Mouse (Mus musculus): Measurements from ENCODE around the gene Anapc4. TPM values are rescaled to one million over a fixed set of nuclear protein-coding genes. Genes with fewer than 3 reads are reported as not detected.

The Anapc4 gene
- polyA plus RNA-seq, 1 experiment, result 67.2 TPM

GRCm38 (mm10) chr5:52844319-52844718 is 10.5 kb downstream of the Anapc4 start:
- Histone ChIP-seq H3K4me3 (ENCODE audit: low read depth, low read length) (no peak overlapping the region), H3K9ac (ENCODE audit: low read depth, poor library complexity, severe bottlenecking) (no peak overlapping the region), H3K36me3 (ENCODE audit: control insufficient read depth, insufficient read depth, low read length, poor library complexity, severe bottlenecking) (peaks cover 13% of the 10 kb centered on the region), H3K4me1 (ENCODE audit: control insufficient read depth, insufficient read depth, low read length) (no peaks in the 10 kb centered on the region), H3K27me3 (ENCODE audit: control insufficient read depth, insufficient read depth, low read length, poor library complexity, severe bottlenecking) (no peaks in the 10 kb centered on the region), H3K27ac (ENCODE audit: insufficient read depth, low read length) (no peak overlapping the region), H3K9me3 (replicated peaks; ENCODE audit: control insufficient read depth, insufficient read depth, low read length, poor library complexity, severe bottlenecking) (no peaks in the 10 kb centered on the region)
- no peak for TF ChIP-seq EP300 (IDR thresholded peaks at IDR 0.05; ENCODE audit: insufficient read depth, low read depth, low read length)
- TF ChIP-seq POLR2A (IDR thresholded peaks at IDR 0.05; ENCODE audit: insufficient read depth, low read length), result no peak
- no peak for TF ChIP-seq CTCF (IDR thresholded peaks at IDR 0.05; ENCODE audit: low read depth, low read length)

DNA sequence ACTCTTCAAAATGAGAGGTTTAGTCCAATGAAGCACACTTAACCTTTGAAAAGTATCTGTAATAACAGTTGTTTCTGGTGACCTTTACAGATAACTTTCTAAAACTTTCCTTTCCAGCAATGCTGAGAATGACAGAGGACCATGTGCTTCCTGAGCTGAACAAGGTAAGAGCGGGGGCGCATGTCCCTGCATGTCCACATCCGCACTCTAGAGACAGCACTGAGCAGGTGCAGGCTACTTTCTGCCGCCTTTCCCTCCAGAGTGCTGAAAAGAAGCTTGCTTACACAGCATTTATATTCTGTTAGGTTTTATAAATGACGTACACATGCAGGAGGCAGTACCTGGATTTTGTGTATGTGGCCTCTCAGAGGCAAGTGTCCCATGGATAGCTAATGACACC is 21.9 kb downstream of the Anapc4 start:
- Histone ChIP-seq H3K4me3 (ENCODE audit: low read depth, low read length) (no peak overlapping the region), H3K36me3 (ENCODE audit: control insufficient read depth, insufficient read depth, low read length, poor library complexity, severe bottlenecking) (peaks cover 12% of the 10 kb centered on the region), H3K27me3 (ENCODE audit: control insufficient read depth, insufficient read depth, low read length, poor library complexity, severe bottlenecking) (no peaks in the 10 kb centered on the region), H3K9me3 (replicated peaks; ENCODE audit: control insufficient read depth, insufficient read depth, low read length, poor library complexity, severe bottlenecking) (no peaks in the 10 kb centered on the region), H3K4me1 (ENCODE audit: control insufficient read depth, insufficient read depth, low read length) (no peaks in the 10 kb centered on the region), H3K27ac (ENCODE audit: insufficient read depth, low read length) (no peak overlapping the region), H3K9ac (ENCODE audit: low read depth, poor library complexity, severe bottlenecking) (no peak overlapping the region)
- TF ChIP-seq CTCF (IDR thresholded peaks at IDR 0.05; ENCODE audit: low read depth, low read length) (peak; percentile 48), EP300 (IDR thresholded peaks at IDR 0.05; ENCODE audit: insufficient read depth, low read depth, low read length) (peak; percentile 47; the same call in 1 of the 2 replicates), POLR2A (IDR thresholded peaks at IDR 0.05; ENCODE audit: insufficient read depth, low read length) (no peak)

DNA sequence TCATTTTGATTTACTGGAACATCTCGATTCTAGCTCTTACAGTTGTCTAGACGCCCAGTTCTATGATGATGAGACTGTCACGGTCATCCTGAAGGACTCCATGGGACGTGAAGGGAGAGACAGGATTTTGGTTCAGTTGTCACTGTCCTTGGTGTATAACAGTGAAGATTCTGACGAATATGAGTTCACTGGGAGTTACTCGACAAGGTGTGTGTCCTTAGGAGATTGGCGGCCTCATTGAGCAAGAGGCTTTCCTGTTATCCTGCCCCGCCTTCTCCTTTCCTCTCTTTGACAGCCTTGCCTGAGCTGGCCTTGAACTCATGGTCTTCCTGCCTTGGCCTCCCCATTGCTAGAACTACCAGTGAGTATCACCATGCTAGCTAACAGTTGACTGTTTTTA is 30.6 kb downstream of the Anapc4 start:
- peaks cover 17% of the 10 kb centered on the region for H3K36me3 ChIP-seq (ENCODE audit: control insufficient read depth, insufficient read depth, low read length, poor library complexity, severe bottlenecking)
- H3K4me3 ChIP-seq (ENCODE audit: low read depth, low read length), result no peak overlapping the region
- no peak overlapping the region for H3K9ac ChIP-seq (ENCODE audit: low read depth, poor library complexity, severe bottlenecking)
- H3K27me3 ChIP-seq (ENCODE audit: control insufficient read depth, insufficient read depth, low read length, poor library complexity, severe bottlenecking), result no peaks in the 10 kb centered on the region
- no peak overlapping the region for H3K27ac ChIP-seq (ENCODE audit: insufficient read depth, low read length)
- H3K9me3 ChIP-seq (replicated peaks; ENCODE audit: control insufficient read depth, insufficient read depth, low read length, poor library complexity, severe bottlenecking), result no peaks in the 10 kb centered on the region
- TF ChIP-seq POLR2A (IDR thresholded peaks at IDR 0.05; ENCODE audit: insufficient read depth, low read length) (no peak), CTCF (IDR thresholded peaks at IDR 0.05; ENCODE audit: low read depth, low read length) (no peak), EP300 (IDR thresholded peaks at IDR 0.05; ENCODE audit: insufficient read depth, low read depth, low read length) (no peak)
- H3K4me1 ChIP-seq (ENCODE audit: control insufficient read depth, insufficient read depth, low read length), result no peaks in the 10 kb centered on the region

- TF ChIP-seq CTCF (IDR thresholded peaks at IDR 0.05; ENCODE audit: low read depth, low read length) (no peak), EP300 (IDR thresholded peaks at IDR 0.05; ENCODE audit: insufficient read depth, low read depth, low read length) (no peak), POLR2A (IDR thresholded peaks at IDR 0.05; ENCODE audit: insufficient read depth, low read length) (no peak)
- Histone ChIP-seq H3K36me3 (ENCODE audit: control insufficient read depth, insufficient read depth, low read length, poor library complexity, severe bottlenecking) (peaks cover 15% of the 10 kb centered on the region), H3K9ac (ENCODE audit: low read depth, poor library complexity, severe bottlenecking) (no peak overlapping the region), H3K9me3 (replicated peaks; ENCODE audit: control insufficient read depth, insufficient read depth, low read length, poor library complexity, severe bottlenecking) (no peaks in the 10 kb centered on the region), H3K4me3 (ENCODE audit: low read depth, low read length) (no peak overlapping the region), H3K27ac (ENCODE audit: insufficient read depth, low read length) (no peak overlapping the region), H3K4me1 (ENCODE audit: control insufficient read depth, insufficient read depth, low read length) (no peaks in the 10 kb centered on the region), H3K27me3 (ENCODE audit: control insufficient read depth, insufficient read depth, low read length, poor library complexity, severe bottlenecking) (no peaks in the 10 kb centered on the region)
These were observed 32.0 kb downstream of the Anapc4 start for GRCm38 (mm10) chr5:52865825-52866224.

DNA sequence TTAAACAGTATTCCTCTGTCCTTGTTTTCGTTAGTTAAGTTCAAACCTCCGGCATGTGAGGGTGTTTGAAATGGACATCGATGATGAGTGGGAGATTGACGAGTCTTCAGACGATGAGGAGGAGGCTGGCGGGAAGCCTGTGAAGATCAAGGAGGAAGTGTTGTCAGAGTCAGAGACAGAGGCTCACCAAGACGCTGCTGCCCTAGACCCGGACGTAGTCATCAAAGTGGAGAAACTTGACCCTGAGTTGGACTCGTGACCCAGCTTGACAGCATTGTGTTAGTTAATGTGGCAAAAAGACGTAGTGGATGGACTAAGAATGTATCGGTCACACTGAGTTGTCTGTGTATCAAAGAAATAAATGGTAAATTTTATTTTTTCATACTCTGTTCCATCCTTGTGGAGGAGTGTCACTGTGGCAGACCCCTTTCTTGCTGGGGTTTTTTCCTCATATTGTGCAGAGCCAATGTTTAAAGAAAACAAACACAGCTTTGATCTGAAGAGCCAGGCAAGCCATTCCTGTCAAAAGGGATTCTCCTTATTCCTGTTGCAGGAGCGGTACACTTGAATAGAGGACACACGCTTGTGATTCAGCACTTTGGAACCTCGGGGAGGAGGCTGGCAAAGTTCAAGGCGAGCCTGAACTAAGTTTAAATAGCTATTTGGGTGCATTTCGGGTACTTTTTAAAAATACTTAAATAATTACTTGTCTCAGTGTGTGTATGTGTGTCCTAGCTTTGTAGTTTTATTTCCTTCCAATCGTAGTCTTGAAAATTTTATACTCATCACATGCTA is 32.7 kb downstream of the Anapc4 start:
- TF ChIP-seq POLR2A (IDR thresholded peaks at IDR 0.05; ENCODE audit: insufficient read depth, low read length) (no peak), CTCF (IDR thresholded peaks at IDR 0.05; ENCODE audit: low read depth, low read length) (no peak), EP300 (IDR thresholded peaks at IDR 0.05; ENCODE audit: insufficient read depth, low read depth, low read length) (no peak)
- no peaks in the 10 kb centered on the region for H3K9me3 ChIP-seq (replicated peaks; ENCODE audit: control insufficient read depth, insufficient read depth, low read length, poor library complexity, severe bottlenecking)
- H3K4me1 ChIP-seq (ENCODE audit: control insufficient read depth, insufficient read depth, low read length), result no peaks in the 10 kb centered on the region
- no peak overlapping the region for H3K9ac ChIP-seq (ENCODE audit: low read depth, poor library complexity, severe bottlenecking)
- peaks cover 15% of the 10 kb centered on the region for H3K36me3 ChIP-seq (ENCODE audit: control insufficient read depth, insufficient read depth, low read length, poor library complexity, severe bottlenecking)
- H3K27me3 ChIP-seq (ENCODE audit: control insufficient read depth, insufficient read depth, low read length, poor library complexity, severe bottlenecking), result no peaks in the 10 kb centered on the region
- no peak overlapping the region for H3K4me3 ChIP-seq (ENCODE audit: low read depth, low read length)
- H3K27ac ChIP-seq (ENCODE audit: insufficient read depth, low read length), result no peak overlapping the region

Data from ES-Bruce4 (cell line).